Mouse (Mus musculus) forebrain, embryonic 12.5 days (tissue): ENCODE data around the gene Socs3. TPM values are rescaled to one million over a fixed set of nuclear protein-coding genes. Genes with fewer than 3 reads are reported as not detected.

Source experiments
- ATAC-seq: fragments of 200-750 bp; cut with Nextera tagmentation; 2 replicates; pipeline ENCODE4 v1.8.0; 2017; ENCODE audit warnings: moderate TSS enrichment; ENCODE audit not compliant: low FRiP score
- H3K27ac ChIP-seq: fragments of 300-500 bp; sonication (generic); 2 replicates; pipeline ENCODE4 v1.5.1; 2016; ENCODE audit warnings: mild to moderate bottlenecking
- H3K27me3 ChIP-seq: fragments of 300-500 bp; sonication (generic); 2 replicates; pipeline ENCODE4 v1.6.1; 2016; ENCODE audit warnings: mild to moderate bottlenecking
- H3K36me3 ChIP-seq: fragments of 300-500 bp; sonication (generic); replicated peaks from 2 replicates; pipeline ENCODE4 v1.6.1; 2016; ENCODE audit warnings: mild to moderate bottlenecking
- H3K4me1 ChIP-seq: fragments of 300-500 bp; sonication (generic); 2 replicates; pipeline ENCODE4 v1.6.1; 2016
- H3K4me2 ChIP-seq: fragments of 300-500 bp; sonication (generic); 2 replicates; pipeline ENCODE4 v1.6.1; 2016; ENCODE audit warnings: mild to moderate bottlenecking, moderate library complexity
- H3K4me3 ChIP-seq: fragments of 300-500 bp; sonication (generic); replicated peaks from 2 replicates; pipeline ENCODE4 v1.5.1; 2016; ENCODE audit warnings: mild to moderate bottlenecking
- H3K9ac ChIP-seq: fragments of 300-500 bp; sonication (generic); 2 replicates; pipeline ENCODE4 v1.6.1; 2016; ENCODE audit warnings: mild to moderate bottlenecking
- H3K9me3 ChIP-seq: fragments of 300-500 bp; sonication (generic); 2 replicates; pipeline ENCODE4 v1.6.1; 2016
- WGBS: fragments of 180-500 bp; shearing (Covaris S2); methylation state at CpG from one replicate; pipeline ENCODE4 v1.1.7; 2016; 5-methylcytosine and 5-hydroxymethylcytosine counted together
- polyA plus RNA-seq: library from polyadenylated mRNA; unstranded; fragments of >200 nt; fragmentation: Nextera tagmentation; extraction: Ambion mirVana; gene quantifications from 2 replicates; pipeline ENCODE4 v1.2.1, GENCODE M21; 2016

Socs3 gene
- polyA plus RNA-seq: 13.5 and 14.7 TPM in 2 replicates

DNA sequence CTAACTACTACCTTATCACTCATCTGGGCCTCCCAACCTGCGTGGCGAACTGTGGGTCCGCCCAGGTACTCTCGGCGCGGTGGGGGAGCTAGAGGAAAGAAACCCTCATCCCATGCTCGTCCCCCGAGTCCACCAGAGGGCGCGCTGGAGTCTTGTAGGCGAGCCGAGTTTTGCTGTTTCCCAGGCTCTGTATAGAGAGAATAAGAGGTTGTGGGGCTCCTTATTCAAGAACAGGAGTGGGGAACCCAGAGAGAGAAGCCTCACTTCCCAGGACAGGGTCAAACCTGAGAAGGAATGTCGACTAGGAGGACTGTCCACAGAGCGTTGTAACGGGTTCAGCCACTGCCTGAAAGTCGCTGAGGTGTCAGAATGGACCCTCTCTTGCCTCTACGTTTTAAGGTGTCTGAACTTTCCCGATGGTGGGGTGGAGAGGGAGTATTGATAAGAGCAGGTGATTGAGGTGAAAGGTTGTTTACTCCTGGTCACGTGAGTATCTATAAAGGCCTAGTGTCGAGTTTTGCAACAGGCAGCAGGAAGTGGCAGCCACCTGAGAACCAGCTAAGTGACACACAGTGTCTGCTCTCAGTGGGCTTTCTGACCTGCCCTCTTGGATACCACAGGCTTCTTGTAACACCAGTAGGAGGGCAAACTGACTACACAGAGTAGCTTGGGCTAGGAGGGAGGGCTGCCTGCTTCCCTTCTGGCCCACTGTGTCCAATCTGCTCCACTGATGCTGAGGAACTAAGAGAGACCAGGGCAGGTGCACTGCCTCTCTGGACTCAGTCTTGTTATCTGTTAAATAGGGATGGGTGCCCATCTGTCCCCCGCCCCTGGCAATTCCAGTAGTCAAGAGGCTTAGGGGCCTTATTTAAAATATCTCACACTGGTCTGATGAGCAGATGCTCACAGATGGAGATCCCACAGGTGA is at the start of gene Socs3:
Socs3 (minus strand) TSS at position 103 of the 928 bp plus-strand sequence.
- no peaks in the 10 kb centered on the region; the same call in 1 of the 2 replicates for H3K36me3 ChIP-seq
- peak within 1 kb of the TSS; percentile 61 for H3K4me3 ChIP-seq
- peaks cover 71% of the 10 kb centered on the region for H3K4me1 ChIP-seq
- H3K9ac ChIP-seq: peak within 1 kb of the TSS; percentile 83
- H3K4me2 ChIP-seq: peak within 1 kb of the TSS; percentile 98
- peaks cover 62% of the 10 kb centered on the region for H3K27me3 ChIP-seq
- WGBS: 13% methylated on average over 21 of the region's 21 CpGs
- peak; percentile 48 for ATAC-seq
- H3K9me3 ChIP-seq: no peaks in the 10 kb centered on the region
- peak within 1 kb of the TSS; percentile 96 for H3K27ac ChIP-seq

DNA sequence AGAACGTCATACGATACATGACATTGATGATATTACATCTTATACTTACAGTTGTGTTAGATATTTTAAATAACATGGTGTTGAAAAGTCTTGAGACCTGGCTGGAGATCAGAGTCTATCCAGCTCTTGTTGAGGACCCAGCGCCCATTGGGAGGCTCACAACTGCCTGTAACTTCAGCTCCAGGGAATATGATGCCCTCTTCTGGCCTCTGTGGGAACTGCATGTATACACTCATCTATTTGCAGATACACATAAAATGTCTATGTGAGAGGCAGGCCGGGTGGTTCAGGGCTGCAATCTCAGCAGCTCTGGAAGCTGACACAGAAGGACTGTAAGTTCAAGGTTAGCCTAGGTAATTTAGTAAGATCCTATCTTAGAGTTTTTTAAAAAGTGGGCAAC is 48.5 kb upstream of the Socs3 start:
- Histone ChIP-seq H3K27me3 (no peaks in the 10 kb centered on the region), H3K36me3 (peaks cover 52% of the 10 kb centered on the region), H3K9ac (no peak overlapping the region), H3K4me1 (no peaks in the 10 kb centered on the region), H3K9me3 (peaks cover 6% of the 10 kb centered on the region; the same call in 1 of the 2 replicates), H3K27ac (no peak overlapping the region), H3K4me3 (no peak overlapping the region), H3K4me2 (no peak overlapping the region)
- ATAC-seq: no peak
- 97% methylated on average over 4 of the region's 4 CpGs for WGBS

DNA sequence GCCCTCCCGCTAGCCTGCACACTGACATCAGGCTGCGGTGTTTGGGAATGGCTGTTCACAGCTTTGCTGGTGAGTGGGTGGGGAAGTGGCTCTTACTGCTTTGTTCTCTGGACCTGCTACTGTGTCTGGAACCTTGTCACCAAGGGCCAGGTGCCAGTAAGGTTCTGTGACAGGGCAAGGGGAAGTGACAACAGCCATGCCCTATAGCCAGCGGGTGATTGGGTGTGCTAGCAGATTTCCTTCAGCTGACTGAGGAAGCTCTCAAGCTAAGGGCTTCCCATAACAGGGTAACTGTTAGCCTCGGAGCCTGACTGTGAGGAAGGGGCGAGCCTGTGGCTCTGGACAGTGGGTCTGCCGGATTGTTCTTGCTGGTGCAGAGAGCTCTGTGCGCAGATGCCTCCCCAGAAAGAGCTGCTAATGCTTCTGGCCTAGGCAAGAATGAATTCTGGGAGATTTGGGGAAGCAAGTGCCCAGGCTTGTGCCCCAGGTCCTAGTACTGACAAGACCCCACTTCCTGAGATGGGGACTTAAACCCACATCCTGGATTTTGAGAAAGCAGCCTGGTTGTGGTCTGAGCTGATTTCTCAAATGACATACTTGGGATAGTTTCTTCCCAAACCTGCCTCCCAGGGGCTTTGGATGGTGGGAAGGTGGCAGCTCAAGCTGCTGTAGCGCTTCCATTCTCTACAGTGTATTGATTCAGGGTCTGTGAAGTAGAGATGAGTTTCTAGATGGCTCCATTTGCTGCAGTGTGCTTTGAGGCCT is 45.7 kb upstream of the Socs3 start:
- no peak for ATAC-seq
- H3K27ac ChIP-seq: no peak overlapping the region
- H3K9ac ChIP-seq: no peak overlapping the region
- H3K4me3 ChIP-seq: no peak overlapping the region
- H3K9me3 ChIP-seq: peaks cover 6% of the 10 kb centered on the region; the same call in 1 of the 2 replicates
- no peaks in the 10 kb centered on the region for H3K27me3 ChIP-seq
- 91% methylated on average over 8 of the region's 8 CpGs for WGBS
- H3K4me1 ChIP-seq: no peaks in the 10 kb centered on the region
- peaks cover 42% of the 10 kb centered on the region for H3K36me3 ChIP-seq
- no peak overlapping the region for H3K4me2 ChIP-seq

GRCm38 (mm10) chr11:118014391-118014995 is 44.6 kb upstream of the Socs3 start:
- H3K4me2 ChIP-seq: no peak overlapping the region
- no peak for ATAC-seq
- H3K4me3 ChIP-seq: no peak overlapping the region
- H3K36me3 ChIP-seq: peaks cover 32% of the 10 kb centered on the region
- H3K9ac ChIP-seq: no peak overlapping the region
- H3K9me3 ChIP-seq: peaks cover 6% of the 10 kb centered on the region; the same call in 1 of the 2 replicates
- 91% methylated on average over 12 of the region's 12 CpGs for WGBS
- no peaks in the 10 kb centered on the region for H3K27me3 ChIP-seq
- H3K27ac ChIP-seq: no peak overlapping the region
- peaks cover 9% of the 10 kb centered on the region for H3K4me1 ChIP-seq

DNA sequence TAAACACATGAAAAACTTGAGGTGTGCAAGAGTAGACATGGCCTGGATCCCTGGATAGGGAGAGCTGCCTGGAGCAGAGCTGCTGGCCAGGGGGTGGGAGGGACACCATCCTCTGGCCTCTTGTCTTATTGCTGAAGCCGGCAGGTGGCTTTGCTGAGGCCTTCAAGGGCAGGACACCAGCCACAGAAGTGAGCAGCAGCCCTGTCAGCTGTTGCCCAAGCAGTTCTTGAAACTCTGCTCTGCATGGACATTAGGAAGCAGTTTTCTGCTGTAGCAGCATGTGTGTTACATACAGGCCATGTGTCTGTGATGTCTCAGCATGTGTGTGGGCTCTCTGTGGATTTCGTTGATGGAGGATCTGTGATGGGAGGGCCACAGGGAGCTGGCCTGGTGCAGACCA is 43.5 kb upstream of the Socs3 start:
- Histone ChIP-seq H3K27me3 (no peaks in the 10 kb centered on the region), H3K9me3 (peaks cover 6% of the 10 kb centered on the region; the same call in 1 of the 2 replicates), H3K4me1 (peaks cover 17% of the 10 kb centered on the region), H3K36me3 (peaks cover 28% of the 10 kb centered on the region), H3K27ac (no peak overlapping the region), H3K9ac (no peak overlapping the region), H3K4me3 (no peak overlapping the region), H3K4me2 (no peak overlapping the region)
- 81% methylated on average over 2 of the region's 2 CpGs for WGBS
- no peak for ATAC-seq

- WGBS: 93% methylated on average over 1 of the region's 1 CpGs
- Histone ChIP-seq H3K9ac (no peak overlapping the region; the same call in 1 of the 2 replicates), H3K36me3 (peaks cover 20% of the 10 kb centered on the region)
These were observed 42.7 kb upstream of the Socs3 start for GRCm38 (mm10) chr11:118012595-118012994.

DNA sequence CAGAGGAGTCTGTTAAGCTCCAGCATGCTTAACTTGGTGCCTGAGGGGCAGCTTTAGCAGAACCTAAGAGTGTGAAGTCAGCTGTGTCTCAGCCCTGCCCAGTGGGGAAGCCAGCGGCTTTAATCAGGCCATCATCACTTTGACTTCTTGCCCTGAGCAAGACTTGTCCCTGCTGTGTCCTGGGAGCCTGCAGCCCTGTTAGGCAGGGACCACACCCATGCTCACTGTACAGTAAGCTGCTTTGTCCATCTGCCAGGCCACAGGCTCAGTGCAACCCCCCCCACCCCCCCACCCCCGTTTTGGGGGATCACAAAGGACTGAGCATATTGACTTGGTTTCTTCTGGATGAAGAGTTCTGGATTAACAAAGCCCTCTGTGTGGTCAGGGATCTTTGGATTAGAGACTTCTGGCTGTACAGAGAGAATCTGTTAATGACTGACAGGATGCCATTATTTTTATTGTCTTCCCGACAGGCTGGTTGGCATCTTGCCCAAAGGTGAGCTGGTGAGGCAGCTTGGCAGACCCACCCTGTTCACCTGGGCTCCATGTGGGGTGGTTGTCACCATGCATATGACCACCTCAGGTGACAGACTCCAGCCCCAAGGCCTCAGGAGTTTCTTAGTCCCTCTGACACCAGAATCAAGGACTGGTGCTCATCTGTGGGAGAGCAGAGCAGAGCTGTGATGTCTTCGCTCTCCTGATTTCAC is 40.2 kb upstream of the Socs3 start:
- H3K36me3 ChIP-seq: peaks cover 23% of the 10 kb centered on the region
- H3K27ac ChIP-seq: peak overlapping the region; percentile 27; the same call in 1 of the 2 replicates
- peak overlapping the region; percentile 25; the same call in 1 of the 2 replicates for H3K9ac ChIP-seq
- ATAC-seq: no peak
- WGBS: 66% methylated on average over 4 of the region's 4 CpGs
- peaks cover 28% of the 10 kb centered on the region for H3K4me1 ChIP-seq
- no peak overlapping the region for H3K4me2 ChIP-seq
- no peaks in the 10 kb centered on the region for H3K9me3 ChIP-seq
- H3K27me3 ChIP-seq: no peaks in the 10 kb centered on the region
- H3K4me3 ChIP-seq: no peak overlapping the region

More at GRCm38 (mm10) chr11:118012595-118012994, 42.7 kb upstream of the Socs3 start:
- no peaks in the 10 kb centered on the region for H3K27me3 ChIP-seq
- H3K4me2 ChIP-seq: no peak overlapping the region
- peaks cover 24% of the 10 kb centered on the region for H3K4me1 ChIP-seq
- no peak overlapping the region for H3K27ac ChIP-seq
- no peak overlapping the region for H3K4me3 ChIP-seq
- no peak for ATAC-seq
- H3K9me3 ChIP-seq: no peaks in the 10 kb centered on the region

DNA sequence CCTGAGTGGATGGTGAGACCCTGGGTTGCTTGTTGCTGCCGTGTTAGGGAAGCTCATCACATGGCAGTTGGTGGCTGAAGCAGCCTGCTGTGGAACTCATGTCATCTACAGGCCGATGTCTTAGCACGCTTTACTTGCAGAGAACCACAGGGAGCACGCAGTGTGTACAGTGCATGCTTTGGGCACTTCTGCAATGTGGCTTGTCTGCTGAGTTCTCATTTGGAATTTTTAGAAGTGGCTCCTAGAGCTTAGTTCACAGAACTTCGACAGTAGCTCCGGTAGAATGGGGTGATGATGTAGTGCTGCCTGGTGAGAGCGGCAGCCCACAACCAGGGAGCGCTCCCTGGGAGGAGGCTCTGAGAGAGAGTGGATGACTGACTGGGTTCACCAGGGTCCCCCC is 39.0 kb upstream of the Socs3 start:
- no peak overlapping the region for H3K27ac ChIP-seq
- no peak for ATAC-seq
- no peaks in the 10 kb centered on the region for H3K27me3 ChIP-seq
- no peaks in the 10 kb centered on the region for H3K9me3 ChIP-seq
- H3K9ac ChIP-seq: peak overlapping the region; percentile 29; the same call in 1 of the 2 replicates
- H3K4me2 ChIP-seq: no peak overlapping the region
- H3K4me3 ChIP-seq: no peak overlapping the region
- H3K36me3 ChIP-seq: peaks cover 30% of the 10 kb centered on the region
- WGBS: 91% methylated on average over 8 of the region's 8 CpGs
- peaks cover 28% of the 10 kb centered on the region for H3K4me1 ChIP-seq

GRCm38 (mm10) chr11:118008144-118008805 is 38.4 kb upstream of the Socs3 start:
- ATAC-seq: no peak
- Histone ChIP-seq H3K36me3 (peaks cover 36% of the 10 kb centered on the region), H3K9me3 (no peaks in the 10 kb centered on the region), H3K4me3 (no peak overlapping the region), H3K27me3 (no peaks in the 10 kb centered on the region), H3K27ac (no peak overlapping the region), H3K4me1 (peaks cover 28% of the 10 kb centered on the region), H3K4me2 (no peak overlapping the region), H3K9ac (no peak overlapping the region)
- WGBS: 64% methylated on average over 5 of the region's 5 CpGs

DNA sequence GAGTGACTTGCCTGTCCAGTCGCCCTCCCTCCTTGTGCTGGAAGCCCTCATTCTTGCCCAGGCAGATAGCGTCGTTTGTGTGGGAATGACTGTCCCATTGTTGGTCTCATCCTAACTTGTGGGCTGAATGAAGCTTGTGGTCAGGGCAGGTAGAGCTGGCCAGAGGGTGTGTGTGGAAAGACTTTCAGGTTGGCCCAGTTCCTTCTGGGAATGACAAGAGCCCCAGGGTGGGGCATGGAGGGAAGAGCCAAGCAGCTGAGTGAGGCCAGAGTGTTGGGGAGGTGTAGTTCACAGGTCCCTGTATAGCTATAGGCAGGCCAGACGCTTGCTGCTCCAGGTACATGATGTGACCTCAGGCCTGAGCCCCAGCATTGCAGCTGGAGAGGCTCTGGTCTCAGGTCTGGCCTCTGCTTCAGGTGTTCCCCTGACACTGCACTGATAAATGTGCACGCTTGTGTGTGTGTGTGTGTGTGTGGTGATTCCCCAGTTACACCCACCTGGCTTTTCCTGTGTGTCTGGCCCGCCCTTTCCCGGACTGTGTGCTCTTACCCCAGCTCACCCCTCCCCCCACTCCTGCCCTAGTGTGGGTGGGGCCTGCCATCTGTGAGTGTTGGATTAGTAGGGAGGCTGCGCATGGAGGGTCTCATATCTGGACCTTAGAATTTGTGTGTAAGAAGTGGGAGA is 37.8 kb upstream of the Socs3 start:
- Histone ChIP-seq H3K9ac (no peak overlapping the region), H3K36me3 (peaks cover 42% of the 10 kb centered on the region), H3K4me2 (no peak overlapping the region), H3K9me3 (no peaks in the 10 kb centered on the region), H3K27ac (no peak overlapping the region), H3K27me3 (no peaks in the 10 kb centered on the region), H3K4me1 (peaks cover 28% of the 10 kb centered on the region), H3K4me3 (no peak overlapping the region)
- WGBS: 81% methylated on average over 8 of the region's 8 CpGs
- ATAC-seq: no peak

GRCm38 (mm10) chr11:118004217-118004616 is 34.4 kb upstream of the Socs3 start:
- 91% methylated on average over 5 of the region's 5 CpGs for WGBS
- peaks cover 17% of the 10 kb centered on the region for H3K4me1 ChIP-seq
- H3K4me2 ChIP-seq: no peak overlapping the region
- H3K27ac ChIP-seq: no peak overlapping the region
- H3K36me3 ChIP-seq: peaks cover 74% of the 10 kb centered on the region
- no peak overlapping the region for H3K9ac ChIP-seq
- no peaks in the 10 kb centered on the region for H3K9me3 ChIP-seq
- H3K4me3 ChIP-seq: no peak overlapping the region
- H3K27me3 ChIP-seq: no peaks in the 10 kb centered on the region
- no peak for ATAC-seq
